Mouse (Mus musculus) CH12.LX (cell line): Measurements from ENCODE around the gene Numa1.

Source experiments
- CTCF ChIP-seq, 2 experiments: IDR thresholded peaks in 1 of 2; conservative IDR thresholded peaks in 1 of 2; 2 replicates each; pipeline ENCODE4 v1.5.1; 2011 to 2012; ENCODE audit warnings: low read depth in 2 of 2, low read length in 2 of 2, improper control_type of control experiment in 1 of 2, inconsistent platforms in 1 of 2, mild to moderate bottlenecking in 1 of 2, moderate library complexity in 1 of 2
- E2F4 ChIP-seq: IDR thresholded peaks from 2 replicates; pipeline ENCODE4 v1.6.1; 2011; ENCODE audit warnings: low read depth, low read length, improper control_type of control experiment; ENCODE audit not compliant: insufficient replicate concordance
- ETS1 ChIP-seq: conservative IDR thresholded peaks from 2 replicates; pipeline ENCODE4 v1.6.1; 2012; ENCODE audit warnings: low read depth, mild to moderate bottlenecking, inconsistent platforms, low read length, improper control_type of control experiment, moderate library complexity
- GABPA ChIP-seq: IDR thresholded peaks from 2 replicates; pipeline ENCODE4 v1.6.1; 2012; ENCODE audit warnings: low read depth, low read length, improper control_type of control experiment, inconsistent platforms; ENCODE audit not compliant: insufficient replicate concordance
- MAZ ChIP-seq: IDR thresholded peaks from 2 replicates; pipeline ENCODE4 v1.6.1; 2012; ENCODE audit warnings: low read depth, mild to moderate bottlenecking, inconsistent platforms, low read length, improper control_type of control experiment, moderate library complexity
- POLR2A ChIP-seq: IDR thresholded peaks from 2 replicates; pipeline ENCODE4 v1.6.1; 2011; ENCODE audit warnings: low read depth, mild to moderate bottlenecking, improper control_type of control experiment, low read length
- TCF12 ChIP-seq: IDR thresholded peaks from 2 replicates; pipeline ENCODE4 v1.6.1; 2014; ENCODE audit warnings: low read depth, mild to moderate bottlenecking, inconsistent platforms, low read length, improper control_type of control experiment
- USF1 ChIP-seq: IDR thresholded peaks from 2 replicates; pipeline ENCODE4 v1.6.1; 2014; ENCODE audit warnings: low read depth, mild to moderate bottlenecking, inconsistent platforms, low read length, improper control_type of control experiment
- ZMIZ1 ChIP-seq: IDR thresholded peaks from 2 replicates; pipeline ENCODE4 v1.6.1; 2012; ENCODE audit warnings: low read depth, mild to moderate bottlenecking, inconsistent platforms, low read length, improper control_type of control experiment

- TF ChIP-seq ZMIZ1 (no peak), USF1 (no peak), GABPA (no peak), ETS1 (no peak), E2F4 (no peak), MAZ (no peak), CTCF (conservative IDR thresholded peaks at IDR 0.05 in 1 of 2, IDR thresholded peaks at IDR 0.05 in 1 of 2; ENCODE audit: low read depth in 2 of 2, low read length in 2 of 2) (no peak), TCF12 (no peak), POLR2A (no peak)
Observed at GRCm38 (mm10) chr7:101994241-101994640, 60.3 kb downstream of the Numa1 start.
